Comparison of ENCODE assay signal across 8 mouse cellular contexts in genomic region chr1:91054074-91054471, GRCm38 (mm10). TPM values are rescaled to one million over a fixed set of nuclear protein-coding genes. Genes with fewer than 3 reads are reported as not detected.
DNase-seq lines count a peak whose midpoint lies in the region; ATAC-seq lines count a peak whose summit lies in the region.

No protein-coding gene starts in this region.

- H3K4me3 ChIP-seq in heart, embryonic 10.5 days, result peak overlapping the region; percentile 71
- H3K4me3 ChIP-seq in hindbrain, embryonic 14.5 days (replicated peaks; ENCODE audit: low read length), result peak overlapping the region; percentile 39

- H3K4me1 ChIP-seq in heart, embryonic 10.5 days, result peaks cover 85% of the 10 kb centered on the region
- peaks cover 13% of the 10 kb centered on the region for H3K4me1 ChIP-seq in hindbrain, embryonic 14.5 days (replicated peaks; ENCODE audit: control insufficient read depth, insufficient read depth, low read length)

- no peak for ATAC-seq in hindbrain, embryonic 14.5 days (ENCODE audit: low FRiP score)
- ATAC-seq in frontal cortex, adult (ENCODE audit: low TSS enrichment), result no peak
- no peak for ATAC-seq in megakaryocyte progenitor cell, adult 5-6 weeks (replicated peaks; ENCODE audit: poor library complexity)

- no peak for DNase-seq in heart, embryonic 10.5 days (ENCODE audit: low spot score)
- no peak for DNase-seq in heart, adult 18-20 months
- peak; percentile 24 for DNase-seq in ES-CJ7 (ENCODE audit: low read depth, low spot score)
- no peak for DNase-seq in hindbrain, embryonic 14.5 days (ENCODE audit: low spot score)
- peak; percentile 64 for DNase-seq in lung, postnatal 14 days
- no peak for DNase-seq in embryo, embryonic 10.5 days (ENCODE audit: low spot score)

- peak overlapping the region; percentile 94 for H3K4me2 ChIP-seq in hindbrain, embryonic 14.5 days (replicated peaks)

- H3K27ac ChIP-seq in heart, embryonic 10.5 days, result peak overlapping the region; percentile 87
- H3K27ac ChIP-seq in hindbrain, embryonic 14.5 days, result no peak overlapping the region

- no peaks in the 10 kb centered on the region for H3K9me3 ChIP-seq in heart, embryonic 10.5 days
- H3K9me3 ChIP-seq in hindbrain, embryonic 14.5 days (ENCODE audit: control insufficient read depth, low read length), result no peaks in the 10 kb centered on the region

- no peaks in the 10 kb centered on the region for H3K36me3 ChIP-seq in heart, embryonic 10.5 days
- no peaks in the 10 kb centered on the region for H3K36me3 ChIP-seq in hindbrain, embryonic 14.5 days (replicated peaks; ENCODE audit: control insufficient read depth, insufficient read depth)

- H3K27me3 ChIP-seq in heart, embryonic 10.5 days (ENCODE audit: insufficient read depth, poor library complexity, severe bottlenecking), result no peaks in the 10 kb centered on the region
- peaks cover 9% of the 10 kb centered on the region; the same call in 1 of the 2 replicates for H3K27me3 ChIP-seq in hindbrain, embryonic 14.5 days (ENCODE audit: control insufficient read depth, insufficient read depth, low read length)

- H3K9ac ChIP-seq in hindbrain, embryonic 14.5 days, result no peak overlapping the region

- WGBS in heart, embryonic 10.5 days, result 24% methylated on average over 10 of the region's 10 CpGs
- WGBS in hindbrain, embryonic 14.5 days, result 58% methylated on average over 10 of the region's 10 CpGs

RNA-seq across cellular contexts. Expression of gene Lrrfip1, which starts 55.5 kb away (rescaled TPM):
- polyA plus RNA-seq in heart, embryonic 10.5 days (2016; fragmentation: Nextera tagmentation; extraction: Ambion mirVana), result 91.6 and 129 TPM in 2 replicates
- total RNA-seq in heart, adult 18-20 months (2021), result 10 to 100 TPM; 62.9 to 67.0 TPM
- 39.5 and 43.3 TPM in 2 replicates for polyA plus RNA-seq in hindbrain, embryonic 14.5 days (2014; fragmentation: Nextera tagmentation; extraction: Ambion mirVana)
- total RNA-seq in megakaryocyte progenitor cell, adult 5-6 weeks (2015), result 70.8 and 70.9 TPM in 2 replicates
- total RNA-seq in megakaryocyte progenitor cell, adult 5-6 weeks (2017), result 121 and 127 TPM in 2 replicates

Comparison
In these comparisons a context has a peak if more than half of its experiments do, and no peak if none do; other contexts are left out.
1. DNase-seq: peak in ES-CJ7 (single experiment) and lung, postnatal 14 days (single experiment); none in heart, embryonic 10.5 days (single experiment), heart, adult 18-20 months (0 of 2), hindbrain, embryonic 14.5 days (single experiment) and embryo, embryonic 10.5 days (single experiment).